Mouse (Mus musculus) hindbrain, embryonic 11.5 days (tissue): ENCODE results near the gene Best1. TPM values are rescaled to one million over a fixed set of nuclear protein-coding genes. Genes with fewer than 3 reads are reported as not detected.

Source experiments
- ATAC-seq: fragments of 200-750 bp; cut with Nextera tagmentation; 2 replicates; pipeline ENCODE4 v1.8.0; 2017; ENCODE audit warnings: mild to moderate bottlenecking, moderate TSS enrichment, moderate library complexity; ENCODE audit not compliant: low FRiP score
- DNase-seq: peaks from one replicate; pipeline ENCODE4 v3.0.0-alpha.2; 2015; ENCODE audit warnings: low spot score
- H3K27ac ChIP-seq: fragments of 300-500 bp; sonication (generic); 2 replicates; pipeline ENCODE4 v1.5.1; 2014; ENCODE audit warnings: mild to moderate bottlenecking, low read depth, low read length
- H3K27me3 ChIP-seq: fragments of 300-500 bp; sonication (generic); 2 replicates; pipeline ENCODE4 v1.6.1; 2014; ENCODE audit warnings: mild to moderate bottlenecking, low read length, moderate library complexity, mixed read lengths; ENCODE audit not compliant: control insufficient read depth, insufficient read depth
- H3K36me3 ChIP-seq: fragments of 300-500 bp; sonication (generic); 2 replicates; pipeline ENCODE4 v1.6.1; 2014; ENCODE audit warnings: mild to moderate bottlenecking, low read length, moderate library complexity, mixed read lengths; ENCODE audit not compliant: control insufficient read depth, insufficient read depth
- H3K4me1 ChIP-seq: fragments of 300-500 bp; sonication (generic); replicated peaks from 2 replicates; pipeline ENCODE4 v1.6.1; 2014; ENCODE audit warnings: low read length, mixed read lengths; ENCODE audit not compliant: control insufficient read depth, insufficient read depth
- H3K4me2 ChIP-seq: fragments of 300-500 bp; sonication (generic); replicated peaks from 2 replicates; pipeline ENCODE4 v1.6.1; 2014; ENCODE audit warnings: mild to moderate bottlenecking, low read depth, low read length
- H3K4me3 ChIP-seq: fragments of 300-500 bp; sonication (generic); 2 replicates; pipeline ENCODE4 v1.5.1; 2014; ENCODE audit warnings: low read depth, low read length
- H3K9ac ChIP-seq: fragments of 300-500 bp; sonication (generic); 2 replicates; pipeline ENCODE4 v1.6.1; 2014; ENCODE audit warnings: low read depth, low read length
- H3K9me3 ChIP-seq: fragments of 300-500 bp; sonication (generic); 2 replicates; pipeline ENCODE4 v1.6.1; 2016; ENCODE audit warnings: low read length; ENCODE audit not compliant: control insufficient read depth
- WGBS: fragments of 180-500 bp; shearing (Covaris S2); extraction: QIAGEN DNeasy Blood & Tissue Kit; methylation state at CpG from one replicate; pipeline ENCODE4 v1.1.7; 2014; 5-methylcytosine and 5-hydroxymethylcytosine counted together
- polyA plus RNA-seq: library from polyadenylated mRNA; unstranded; fragments of >200 nt; fragmentation: Nextera tagmentation; extraction: Ambion mirVana; gene quantifications from 2 replicates; pipeline ENCODE4 v1.2.1, GENCODE M21; 2014

The Best1 gene
- polyA plus RNA-seq, 1 experiment from 2014 or later = 0.91 TPM

- H3K4me3 ChIP-seq = peak within 1 kb of the TSS; percentile 54
- H3K9ac ChIP-seq = peak within 1 kb of the TSS; percentile 71
- ATAC-seq = peak; percentile 91
- DNase-seq = peak; percentile 77
- H3K9me3 ChIP-seq = no peaks in the 10 kb centered on the region
- H3K4me2 ChIP-seq = peak within 1 kb of the TSS; percentile 99
- peaks cover 9% of the 10 kb centered on the region; the same call in 1 of the 2 replicates for H3K4me1 ChIP-seq
- 0 out of 2 replicates have a peak, but pooled peaks cover 4% of the 10 kb centered on the region for H3K27me3 ChIP-seq
- no peak within 1 kb of the TSS for H3K27ac ChIP-seq
- no peaks in the 10 kb centered on the region for H3K36me3 ChIP-seq
- WGBS = under 1% methylated on average over 58 of the region's 69 CpGs
Measured at GRCm38 (mm10) chr19:10041388-10042148, 40.1 kb upstream of the Best1 start, which contains the start of gene Fads3. Gene Fads3, plus strand, starts transcription at chr19:10041569.

DNA sequence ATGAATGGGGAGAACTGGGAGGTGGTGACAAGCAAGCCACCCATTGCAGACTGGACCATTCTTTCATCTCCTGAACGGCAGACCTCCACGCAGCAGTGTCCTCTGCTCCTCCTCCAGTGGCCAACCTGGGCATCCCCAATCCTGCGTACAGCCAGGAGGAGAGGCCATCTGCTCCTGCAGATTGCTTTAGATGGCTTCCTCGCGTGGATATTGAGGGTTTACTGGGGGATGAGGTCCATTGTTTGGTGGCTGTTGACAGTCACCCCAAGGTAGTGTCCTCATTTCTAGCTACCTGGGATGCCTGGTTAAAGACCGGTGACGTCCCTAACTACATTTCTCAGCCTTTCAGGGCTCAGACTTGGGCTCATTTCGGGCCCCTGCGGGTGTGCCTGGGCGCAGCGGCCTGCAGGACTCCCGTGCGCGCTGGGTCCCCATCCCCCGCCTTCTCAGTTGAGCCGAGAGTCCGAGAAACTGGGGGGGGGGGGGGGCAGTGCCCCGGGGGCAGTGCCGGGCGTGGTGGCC is 39.5 kb upstream of the Best1 start:
- WGBS = 7% methylated on average over 14 of the region's 20 CpGs
- Histone ChIP-seq H3K4me1 (peaks cover 9% of the 10 kb centered on the region; the same call in 1 of the 2 replicates), H3K27me3 (0 out of 2 replicates have a peak, but pooled peaks cover 4% of the 10 kb centered on the region), H3K27ac (no peak overlapping the region), H3K36me3 (no peaks in the 10 kb centered on the region), H3K9ac (peak overlapping the region; percentile 71), H3K4me3 (peak overlapping the region; percentile 54), H3K4me2 (peak overlapping the region; percentile 99), H3K9me3 (no peaks in the 10 kb centered on the region)
- ATAC-seq (no peak; the same call in 1 of the 2 replicates), DNase-seq (no peak)

GRCm38 (mm10) chr19:10039615-10040014 is 38.2 kb upstream of the Best1 start:
- 0 out of 2 replicates have a peak, but pooled peaks cover 4% of the 10 kb centered on the region for H3K27me3 ChIP-seq

DNA sequence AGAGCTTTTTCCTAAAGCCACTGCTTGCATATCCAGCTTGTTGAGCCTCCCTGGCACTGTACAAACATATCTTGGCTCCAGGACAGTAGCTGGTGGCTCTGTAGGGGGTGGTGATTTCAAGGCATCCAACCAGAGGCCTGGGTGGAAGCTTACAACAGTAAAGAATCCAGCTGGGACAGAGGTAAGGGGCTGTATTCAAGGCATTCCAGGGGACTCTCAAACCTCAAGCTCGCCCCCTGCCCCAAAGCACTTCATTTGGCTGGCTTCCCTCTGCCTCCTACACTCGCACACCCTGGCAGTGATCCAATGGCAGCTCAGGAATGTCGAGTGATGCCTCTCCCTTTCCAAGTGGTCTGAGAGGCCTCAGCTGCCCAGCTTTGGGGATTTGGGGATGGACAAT is 37.5 kb upstream of the Best1 start:
- Histone ChIP-seq H3K36me3 (no peaks in the 10 kb centered on the region), H3K4me3 (no peak overlapping the region), H3K27ac (no peak overlapping the region), H3K9ac (no peak overlapping the region), H3K4me2 (no peak overlapping the region), H3K9me3 (no peaks in the 10 kb centered on the region), H3K27me3 (0 out of 2 replicates have a peak, but pooled peaks cover 4% of the 10 kb centered on the region), H3K4me1 (peaks cover 9% of the 10 kb centered on the region; the same call in 1 of the 2 replicates)
- 36% methylated on average over 3 of the region's 3 CpGs for WGBS
- DNase-seq (no peak), ATAC-seq (no peak)

More at GRCm38 (mm10) chr19:10039615-10040014, 38.2 kb upstream of the Best1 start:
- H3K4me2 ChIP-seq = no peak overlapping the region
- peaks cover 9% of the 10 kb centered on the region; the same call in 1 of the 2 replicates for H3K4me1 ChIP-seq
- H3K27ac ChIP-seq = no peak overlapping the region
- WGBS = 80% methylated on average over 2 of the region's 2 CpGs
- no peak for ATAC-seq
- H3K9ac ChIP-seq = no peak overlapping the region
- no peaks in the 10 kb centered on the region for H3K36me3 ChIP-seq
- H3K4me3 ChIP-seq = no peak overlapping the region
- no peaks in the 10 kb centered on the region for H3K9me3 ChIP-seq
- DNase-seq = no peak

DNA sequence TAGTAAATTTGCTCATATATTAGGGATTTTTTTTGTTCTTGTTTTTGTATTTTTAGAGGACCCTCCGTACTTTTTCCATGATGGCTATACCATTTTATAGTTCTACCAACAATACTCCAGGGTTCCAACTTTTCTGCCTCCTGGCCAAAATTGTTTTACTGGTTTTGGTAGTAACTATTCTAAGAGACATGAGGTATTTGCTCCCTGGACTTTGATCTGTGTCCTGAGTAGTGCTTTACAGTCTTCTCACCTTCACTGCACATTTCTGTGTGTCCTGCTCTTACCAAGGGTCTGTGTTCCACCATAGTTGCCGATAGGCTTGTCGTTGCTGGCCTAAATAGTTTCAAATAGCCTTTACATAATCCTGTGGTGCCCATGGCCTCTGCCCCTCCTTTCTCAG is 36.9 kb upstream of the Best1 start:
- Histone ChIP-seq H3K4me2 (no peak overlapping the region), H3K9ac (no peak overlapping the region), H3K36me3 (no peaks in the 10 kb centered on the region), H3K9me3 (no peaks in the 10 kb centered on the region), H3K4me3 (no peak overlapping the region), H3K27ac (no peak overlapping the region), H3K27me3 (0 out of 2 replicates have a peak, but pooled peaks cover 4% of the 10 kb centered on the region), H3K4me1 (peaks cover 9% of the 10 kb centered on the region; the same call in 1 of the 2 replicates)
- 86% methylated on average over 3 of the region's 3 CpGs for WGBS
- DNase-seq (no peak), ATAC-seq (no peak)

DNA sequence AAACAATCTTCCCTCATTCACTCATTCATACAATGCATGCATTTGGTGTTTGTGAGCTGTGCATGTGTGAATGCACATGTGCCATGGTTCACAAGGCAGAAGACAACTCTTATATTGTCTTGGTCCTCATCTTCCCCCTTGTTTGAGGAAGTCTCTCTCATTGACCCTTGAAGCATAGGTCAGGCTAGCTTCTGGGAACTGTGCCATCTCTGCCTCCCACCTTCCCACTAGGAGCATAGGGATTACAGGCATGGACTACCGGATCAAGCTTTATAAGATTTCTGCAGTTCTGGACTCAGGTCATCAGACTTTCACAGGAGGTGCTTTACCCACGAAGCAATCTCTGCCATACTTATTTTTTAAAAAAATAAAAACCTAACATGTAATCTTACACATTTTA is 36.1 kb upstream of the Best1 start:
- no peak for ATAC-seq

GRCm38 (mm10) chr19:10034785-10035447 is 33.5 kb upstream of the Best1 start:
- 62% methylated on average over 8 of the region's 8 CpGs for WGBS
- H3K4me1 ChIP-seq = no peaks in the 10 kb centered on the region

More for the DNA sequence above, 36.1 kb upstream of the Best1 start:
- no peak overlapping the region for H3K4me3 ChIP-seq
- H3K36me3 ChIP-seq = no peaks in the 10 kb centered on the region
- H3K27me3 ChIP-seq = 0 out of 2 replicates have a peak, but pooled peaks cover 4% of the 10 kb centered on the region
- DNase-seq = no peak
- no peak overlapping the region for H3K27ac ChIP-seq
- no peak overlapping the region for H3K4me2 ChIP-seq
- H3K9ac ChIP-seq = no peak overlapping the region
- 68% methylated on average over 2 of the region's 2 CpGs for WGBS
- peaks cover 9% of the 10 kb centered on the region; the same call in 1 of the 2 replicates for H3K4me1 ChIP-seq
- no peaks in the 10 kb centered on the region for H3K9me3 ChIP-seq

GRCm38 (mm10) chr19:10034356-10034755 is 32.9 kb upstream of the Best1 start:
- Histone ChIP-seq H3K4me2 (no peak overlapping the region), H3K4me3 (no peak overlapping the region), H3K27me3 (no peaks in the 10 kb centered on the region), H3K4me1 (no peaks in the 10 kb centered on the region), H3K9ac (no peak overlapping the region), H3K36me3 (no peaks in the 10 kb centered on the region), H3K27ac (no peak overlapping the region), H3K9me3 (no peaks in the 10 kb centered on the region)
- ATAC-seq (no peak; the same call in 1 of the 2 replicates), DNase-seq (no peak)
- WGBS = 80% methylated on average over 5 of the region's 5 CpGs

More at GRCm38 (mm10) chr19:10034785-10035447, 33.5 kb upstream of the Best1 start:
- no peaks in the 10 kb centered on the region for H3K9me3 ChIP-seq
- H3K27me3 ChIP-seq = 0 out of 2 replicates have a peak, but pooled peaks cover 1% of the 10 kb centered on the region
- H3K27ac ChIP-seq = no peak overlapping the region
- H3K4me2 ChIP-seq = no peak overlapping the region
- ATAC-seq = peak; percentile 86
- H3K36me3 ChIP-seq = no peaks in the 10 kb centered on the region
- no peak overlapping the region for H3K4me3 ChIP-seq
- no peak overlapping the region for H3K9ac ChIP-seq
- peak; percentile 92 for DNase-seq
